Comparison of ENCODE assay signal across 24 mouse cellular contexts in genomic region chr5:72832191-72832590, GRCm38 (mm10).
"Had no signal": no experiment of that assay in that cellular context is flagged by ENCODE, and none has a peak within 500 bp of the region (broad histone marks: within the 10 kb centered on the region; RNA-seq: fewer than 3 reads in every experiment).

No protein-coding gene starts in this region.

- H3K4me2 ChIP-seq: heart, embryonic 11.5 days; hindbrain, embryonic 12.5 days; hindbrain, embryonic 14.5 days; limb, embryonic 12.5 days; liver, embryonic 13.5 days had no signal

- H3K27ac ChIP-seq: gastrocnemius, adult 2 months; heart, adult 2 months; hindbrain, embryonic 10.5 days; hindbrain, embryonic 12.5 days; hindbrain, embryonic 14.5 days; layer of hippocampus, adult 2 months; left cerebral cortex, adult 2 months; limb, embryonic 10.5 days; limb, embryonic 12.5 days; liver, embryonic 13.5 days had no signal

- H3K36me3 ChIP-seq: hindbrain, embryonic 10.5 days; hindbrain, embryonic 12.5 days; limb, embryonic 10.5 days; limb, embryonic 12.5 days; liver, embryonic 13.5 days had no signal

- H3K4me1 ChIP-seq: hindbrain, embryonic 12.5 days; limb, embryonic 12.5 days had no signal

- H3K9me3 ChIP-seq: hindbrain, embryonic 10.5 days; hindbrain, embryonic 12.5 days; limb, embryonic 10.5 days; limb, embryonic 12.5 days; liver, embryonic 13.5 days had no signal

- ATAC-seq: forebrain, embryonic 16.5 days; hindbrain, embryonic 16.5 days; inflammation-experienced regulatory T-cells, adult 6 months had no signal

- DNase-seq: gastrocnemius, adult 2 months; gastrocnemius, postnatal 10 days; gastrocnemius, postnatal 25 days; heart, adult 2 months; heart, postnatal 10 days; heart, postnatal 4 days; kidney, adult 18-20 months; kidney, adult 8-10 months; kidney, postnatal 10 days; kidney, postnatal 25 days; kidney, postnatal 4 days; liver; liver, embryonic 13.5 days had no signal

- H3K27me3 ChIP-seq: hindbrain, embryonic 12.5 days; limb, embryonic 12.5 days; liver, embryonic 13.5 days had no signal

- H3K9ac ChIP-seq: hindbrain, embryonic 12.5 days; hindbrain, embryonic 14.5 days; limb, embryonic 12.5 days; liver, embryonic 13.5 days had no signal

- H3K4me3 ChIP-seq: gastrocnemius, adult 2 months; heart, adult 2 months; hindbrain, embryonic 10.5 days; hindbrain, embryonic 12.5 days; layer of hippocampus, adult 2 months; left cerebral cortex, adult 2 months; limb, embryonic 10.5 days; limb, embryonic 12.5 days; liver, embryonic 13.5 days had no signal
